Mouse (Mus musculus) C2C12 (cell line): ENCODE results near the gene Rxylt1.

Experiments
- CTCF ChIP-seq: IDR thresholded peaks from one replicate; pipeline ENCODE4 v1.5.1; 2011; ENCODE audit not compliant: control insufficient read depth, insufficient read depth, insufficient read length
- FOSL1 ChIP-seq: IDR thresholded peaks from one replicate; pipeline ENCODE4 v1.8.0; 2011; ENCODE audit warnings: mild to moderate bottlenecking, low read length; ENCODE audit not compliant: poor library complexity, insufficient read depth, severe bottlenecking
- MAX ChIP-seq: IDR thresholded peaks from one replicate; pipeline ENCODE4 v1.6.1; 2011; ENCODE audit warnings: mild to moderate bottlenecking, control low read depth
- MYOD1 ChIP-seq: IDR thresholded peaks from one replicate; pipeline ENCODE4 v1.6.1; 2011; ENCODE audit warnings: low read depth; ENCODE audit not compliant: control insufficient read depth, insufficient read length
- MYOG ChIP-seq: IDR thresholded peaks from one replicate; pipeline ENCODE4 v1.6.1; 2011; ENCODE audit not compliant: control insufficient read depth, insufficient read length; ENCODE audit errors: extremely low read depth
- USF1 ChIP-seq: IDR thresholded peaks from one replicate; pipeline ENCODE4 v1.6.1; 2011; ENCODE audit warnings: low read depth, mild to moderate bottlenecking, control low read depth, moderate library complexity

DNA sequence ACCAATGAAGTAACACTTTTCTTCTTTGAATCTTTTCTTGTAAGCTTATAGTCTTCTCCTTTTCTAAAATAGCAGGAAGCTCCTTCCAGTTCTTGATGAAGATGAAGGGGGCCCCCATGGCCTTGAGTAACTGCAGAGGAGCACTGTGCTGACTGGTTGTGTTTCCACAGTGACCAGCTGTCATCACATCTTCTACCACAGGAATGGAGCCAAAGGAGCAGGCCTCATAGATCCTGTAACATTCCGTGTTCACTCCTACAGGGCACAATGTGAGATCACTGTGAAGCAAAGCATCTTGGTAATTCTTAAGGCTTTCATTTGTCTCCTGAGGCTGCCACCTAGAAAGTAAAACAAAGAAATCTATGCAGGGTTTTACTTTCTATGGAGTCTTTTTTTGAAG lies 15.8 kb downstream of the Rxylt1 start:
- TF ChIP-seq CTCF = no peak
- no peak for TF ChIP-seq MYOG
- TF ChIP-seq USF1 = no peak
- no peak for TF ChIP-seq FOSL1
- TF ChIP-seq MAX = no peak
- no peak for TF ChIP-seq MYOD1
